Mouse (Mus musculus): Measurements from ENCODE around the gene Dirc2. TPM values are rescaled to one million over a fixed set of nuclear protein-coding genes. Genes with fewer than 3 reads are reported as not detected.

The Dirc2 gene
- 17.0 and 21.3 TPM in 2 replicates for polyA plus RNA-seq (2016; fragmentation: Nextera tagmentation; extraction: Ambion mirVana)

DNA sequence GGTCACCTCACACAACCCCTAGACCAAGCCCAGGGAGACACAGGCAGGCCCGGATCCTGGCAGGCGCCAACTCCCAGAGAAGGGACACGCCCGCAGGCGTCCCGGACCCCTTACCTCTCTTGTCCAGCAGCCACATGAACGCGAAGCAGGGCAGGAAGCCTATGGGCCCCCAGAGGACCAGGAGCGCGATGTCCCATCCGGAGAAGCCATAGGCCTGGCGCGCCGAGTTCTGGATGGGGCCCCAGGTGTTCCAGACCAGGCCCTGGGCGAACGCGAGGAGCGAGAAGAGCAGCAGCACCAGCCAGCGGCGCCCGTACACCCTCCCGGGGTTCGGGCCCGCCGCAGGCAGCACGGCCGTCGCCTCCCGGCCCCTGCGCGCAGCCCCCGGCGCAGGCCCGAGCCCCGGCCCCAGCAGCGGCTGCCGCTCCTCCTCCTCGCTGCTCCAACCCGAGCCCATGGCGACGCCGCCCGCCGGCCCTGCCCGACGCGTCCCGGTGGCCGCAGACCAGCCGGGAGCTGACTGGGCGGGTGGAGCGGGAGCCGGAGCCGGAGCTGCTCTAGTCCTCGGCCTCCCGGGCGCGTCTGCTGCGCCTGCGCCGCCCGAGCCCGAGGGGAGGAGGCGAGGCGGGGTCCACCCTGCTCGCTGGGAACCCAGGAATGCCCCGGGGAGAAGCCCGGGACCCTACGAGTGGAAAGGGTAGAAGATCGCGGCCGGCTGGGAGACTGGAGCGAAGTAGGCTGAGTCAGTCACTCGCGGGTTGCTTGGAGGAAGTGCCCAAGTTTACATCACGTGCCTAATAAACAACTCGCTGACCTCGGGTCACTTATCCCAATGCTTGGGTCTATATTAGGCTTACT is at the start of gene Dirc2:
Gene Dirc2 (minus strand): TSS at position 572 of the 858 bp plus-strand sequence.
- peak within 1 kb of the TSS; percentile 73 for H3K4me2 ChIP-seq
- peak within 1 kb of the TSS; percentile 66 for H3K27ac ChIP-seq
- under 1% methylated on average over 71 of the region's 78 CpGs for WGBS
- no peaks in the 10 kb centered on the region for H3K9me3 ChIP-seq
- H3K4me1 ChIP-seq (replicated peaks): peaks cover 28% of the 10 kb centered on the region
- H3K9ac ChIP-seq (replicated peaks): peak within 1 kb of the TSS; percentile 94
- H3K27me3 ChIP-seq: no peaks in the 10 kb centered on the region
- peak within 1 kb of the TSS; percentile 90 for H3K4me3 ChIP-seq (replicated peaks)
- H3K36me3 ChIP-seq: no peaks in the 10 kb centered on the region
- peak; percentile 64 for ATAC-seq (ENCODE audit: insufficient number of reproducible peaks, insufficient read depth, low FRiP score, low TSS enrichment, low read depth)

GRCm38 (mm10) chr16:35817255-35818089 is 48.3 kb upstream of the Dirc2 start:
- no peak overlapping the region for H3K4me2 ChIP-seq
- H3K4me1 ChIP-seq (replicated peaks): peaks cover 5% of the 10 kb centered on the region; the same call in 1 of the 2 replicates
- 0 out of 2 replicates have a peak, but pooled peaks have one; percentile 26 for ATAC-seq (ENCODE audit: insufficient number of reproducible peaks, insufficient read depth, low FRiP score, low TSS enrichment, low read depth)
- no peaks in the 10 kb centered on the region for H3K9me3 ChIP-seq
- H3K9ac ChIP-seq (replicated peaks): no peak overlapping the region
- no peak overlapping the region for H3K27ac ChIP-seq
- no peaks in the 10 kb centered on the region for H3K27me3 ChIP-seq
- 38% methylated on average over 13 of the region's 13 CpGs for WGBS
- no peak overlapping the region for H3K4me3 ChIP-seq (replicated peaks)
- H3K36me3 ChIP-seq: peaks cover 28% of the 10 kb centered on the region

DNA sequence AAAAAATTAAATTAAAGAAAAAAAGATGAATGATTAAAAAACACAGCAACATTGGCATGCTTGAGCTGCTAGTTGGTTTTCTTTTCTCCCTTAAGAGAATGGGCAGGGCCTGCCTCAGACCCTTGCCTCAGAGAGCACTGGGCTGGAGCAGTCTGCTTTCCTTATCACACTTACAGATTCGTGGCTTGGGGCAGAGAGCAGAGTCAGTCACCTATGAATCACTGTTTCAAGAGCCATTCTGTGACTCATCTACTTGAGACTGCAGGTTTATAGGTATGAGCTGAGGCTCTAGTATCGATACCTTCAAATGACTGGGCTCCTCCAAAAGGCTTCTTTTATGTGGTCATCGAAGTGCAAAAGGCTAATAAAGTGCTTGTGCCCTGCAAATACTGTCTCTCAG is 44.0 kb upstream of the Dirc2 start:
- Histone ChIP-seq H3K27me3 (no peaks in the 10 kb centered on the region), H3K9me3 (no peaks in the 10 kb centered on the region), H3K4me3 (replicated peaks) (no peak overlapping the region), H3K4me1 (replicated peaks) (peaks cover 5% of the 10 kb centered on the region; the same call in 1 of the 2 replicates), H3K9ac (replicated peaks) (no peak overlapping the region), H3K27ac (no peak overlapping the region), H3K4me2 (no peak overlapping the region), H3K36me3 (peaks cover 7% of the 10 kb centered on the region; the same call in 1 of the 2 replicates)
- ATAC-seq (ENCODE audit: insufficient number of reproducible peaks, insufficient read depth, low FRiP score, low TSS enrichment, low read depth): no peak
- WGBS: 69% methylated on average over 3 of the region's 3 CpGs

- no peak overlapping the region for H3K27ac ChIP-seq
- 94% methylated on average over 2 of the region's 2 CpGs for WGBS
- no peaks in the 10 kb centered on the region for H3K9me3 ChIP-seq
- H3K4me2 ChIP-seq: no peak overlapping the region
- peaks cover 14% of the 10 kb centered on the region; the same call in 1 of the 2 replicates for H3K36me3 ChIP-seq
- H3K4me1 ChIP-seq (replicated peaks): no peaks in the 10 kb centered on the region
- no peak overlapping the region for H3K9ac ChIP-seq (replicated peaks)
- ATAC-seq (ENCODE audit: insufficient number of reproducible peaks, insufficient read depth, low FRiP score, low TSS enrichment, low read depth): no peak
- H3K27me3 ChIP-seq: no peaks in the 10 kb centered on the region
- H3K4me3 ChIP-seq (replicated peaks): no peak overlapping the region
Observed at GRCm38 (mm10) chr16:35808838-35809237, 39.7 kb upstream of the Dirc2 start.

DNA sequence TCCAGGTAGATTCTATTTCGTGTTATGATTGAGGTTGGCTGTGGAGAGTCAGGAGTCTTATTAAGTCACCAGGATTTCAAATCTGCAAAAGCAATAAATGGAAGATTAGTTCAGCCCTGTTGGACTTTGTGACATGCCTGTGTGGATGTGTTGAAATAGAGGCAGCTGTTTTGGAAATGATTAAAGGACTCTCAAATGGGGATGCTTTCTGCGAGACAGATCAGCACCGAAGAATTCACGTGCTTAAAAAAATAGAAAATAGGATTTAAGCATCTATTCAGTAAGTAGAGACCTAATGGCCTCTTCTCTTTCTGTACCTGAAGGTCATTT is 38.5 kb upstream of the Dirc2 start:
- Histone ChIP-seq H3K9me3 (no peaks in the 10 kb centered on the region), H3K27me3 (no peaks in the 10 kb centered on the region), H3K36me3 (peaks cover 14% of the 10 kb centered on the region; the same call in 1 of the 2 replicates), H3K9ac (replicated peaks) (no peak overlapping the region), H3K4me3 (replicated peaks) (no peak overlapping the region), H3K4me2 (no peak overlapping the region), H3K4me1 (replicated peaks) (no peaks in the 10 kb centered on the region), H3K27ac (no peak overlapping the region)
- no peak for ATAC-seq (ENCODE audit: insufficient number of reproducible peaks, insufficient read depth, low FRiP score, low TSS enrichment, low read depth)
- 85% methylated on average over 4 of the region's 4 CpGs for WGBS

- H3K27me3 ChIP-seq: no peaks in the 10 kb centered on the region
- peaks cover 20% of the 10 kb centered on the region; the same call in 1 of the 2 replicates for H3K36me3 ChIP-seq
- no peak for ATAC-seq (ENCODE audit: insufficient number of reproducible peaks, insufficient read depth, low FRiP score, low TSS enrichment, low read depth)
- no peak overlapping the region for H3K4me2 ChIP-seq
- no peak overlapping the region for H3K27ac ChIP-seq
- H3K9ac ChIP-seq (replicated peaks): no peak overlapping the region
- WGBS: 90% methylated on average over 6 of the region's 6 CpGs
- no peak overlapping the region for H3K4me3 ChIP-seq (replicated peaks)
- no peaks in the 10 kb centered on the region for H3K9me3 ChIP-seq
- no peaks in the 10 kb centered on the region for H3K4me1 ChIP-seq (replicated peaks)
Observed at GRCm38 (mm10) chr16:35806973-35807662, 38.0 kb upstream of the Dirc2 start.

DNA sequence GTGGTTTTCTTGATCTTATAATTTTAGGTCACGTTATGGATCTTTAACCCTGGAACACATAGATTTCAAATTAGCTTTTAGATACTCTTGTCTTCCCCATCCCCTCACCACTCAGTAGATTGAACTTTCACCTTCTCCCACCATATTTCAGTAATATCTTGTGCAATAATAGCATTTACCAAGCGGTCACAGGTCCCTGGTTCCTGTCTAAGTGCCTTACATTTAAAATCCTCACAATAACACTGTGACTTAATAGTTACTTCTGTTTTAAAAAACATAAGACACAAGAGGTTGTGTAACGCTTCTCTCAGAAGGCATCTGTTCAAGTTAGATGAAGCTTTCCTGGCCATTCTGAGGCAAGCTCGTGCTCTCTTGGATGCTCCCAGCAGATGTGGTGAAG is 34.6 kb upstream of the Dirc2 start:
- H3K9ac ChIP-seq (replicated peaks): no peak overlapping the region
- no peak overlapping the region for H3K4me2 ChIP-seq
- no peak overlapping the region for H3K4me3 ChIP-seq (replicated peaks)
- H3K27ac ChIP-seq: no peak overlapping the region
- WGBS: 91% methylated on average over 4 of the region's 4 CpGs
- H3K27me3 ChIP-seq: no peaks in the 10 kb centered on the region
- ATAC-seq (ENCODE audit: insufficient number of reproducible peaks, insufficient read depth, low FRiP score, low TSS enrichment, low read depth): no peak
- H3K4me1 ChIP-seq (replicated peaks): no peaks in the 10 kb centered on the region
- peaks cover 30% of the 10 kb centered on the region; the same call in 1 of the 2 replicates for H3K36me3 ChIP-seq
- H3K9me3 ChIP-seq: peaks cover 7% of the 10 kb centered on the region

GRCm38 (mm10) chr16:35802163-35802562 is 33.0 kb upstream of the Dirc2 start:
- H3K4me2 ChIP-seq: no peak overlapping the region
- no peak overlapping the region for H3K9ac ChIP-seq (replicated peaks)
- H3K4me3 ChIP-seq (replicated peaks): no peak overlapping the region
- H3K9me3 ChIP-seq: peaks cover 12% of the 10 kb centered on the region
- peaks cover 30% of the 10 kb centered on the region; the same call in 1 of the 2 replicates for H3K36me3 ChIP-seq
- no peaks in the 10 kb centered on the region for H3K4me1 ChIP-seq (replicated peaks)
- ATAC-seq (ENCODE audit: insufficient number of reproducible peaks, insufficient read depth, low FRiP score, low TSS enrichment, low read depth): no peak
- H3K27ac ChIP-seq: no peak overlapping the region
- no peaks in the 10 kb centered on the region for H3K27me3 ChIP-seq
- WGBS: 88% methylated on average over 7 of the region's 7 CpGs

GRCm38 (mm10) chr16:35791962-35792521 is 22.9 kb upstream of the Dirc2 start:
- Histone ChIP-seq H3K27ac (no peak overlapping the region), H3K9ac (replicated peaks) (no peak overlapping the region), H3K9me3 (no peaks in the 10 kb centered on the region), H3K4me2 (no peak overlapping the region), H3K4me3 (replicated peaks) (no peak overlapping the region), H3K36me3 (peaks cover 29% of the 10 kb centered on the region), H3K27me3 (no peaks in the 10 kb centered on the region), H3K4me1 (replicated peaks) (no peaks in the 10 kb centered on the region)
- 85% methylated on average over 6 of the region's 6 CpGs for WGBS
- no peak for ATAC-seq (ENCODE audit: insufficient number of reproducible peaks, insufficient read depth, low FRiP score, low TSS enrichment, low read depth)

DNA sequence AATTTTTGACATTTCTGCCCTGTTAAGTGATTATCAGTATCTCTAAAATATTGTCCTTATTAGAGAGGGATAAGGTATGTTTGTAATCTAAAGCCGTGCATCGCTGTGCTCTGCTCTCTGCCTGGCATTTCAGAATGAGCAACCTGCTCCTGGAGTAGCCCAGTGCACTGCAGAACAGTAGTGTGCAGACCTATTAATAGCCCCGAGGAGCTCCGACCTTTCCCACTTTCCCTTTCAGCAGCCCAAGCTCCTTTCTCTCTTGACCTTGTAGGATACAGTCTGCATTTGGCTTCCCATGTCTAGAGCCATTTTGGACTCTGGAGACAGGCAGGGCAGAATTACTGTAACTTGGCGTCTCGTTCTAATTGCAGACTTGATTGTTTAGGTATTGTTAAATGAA is 19.2 kb upstream of the Dirc2 start:
- Histone ChIP-seq H3K27me3 (no peaks in the 10 kb centered on the region), H3K4me2 (no peak overlapping the region), H3K36me3 (peaks cover 29% of the 10 kb centered on the region), H3K4me1 (replicated peaks) (no peaks in the 10 kb centered on the region), H3K9ac (replicated peaks) (no peak overlapping the region), H3K4me3 (replicated peaks) (no peak overlapping the region), H3K27ac (no peak overlapping the region), H3K9me3 (no peaks in the 10 kb centered on the region)
- no peak for ATAC-seq (ENCODE audit: insufficient number of reproducible peaks, insufficient read depth, low FRiP score, low TSS enrichment, low read depth)
- WGBS: 90% methylated on average over 6 of the region's 6 CpGs
